Mouse (Mus musculus) neural tube, embryonic 12.5 days (tissue): ENCODE measurements around the gene Capn5. TPM values are rescaled to one million over a fixed set of nuclear protein-coding genes. Genes with fewer than 3 reads are reported as not detected.

Source experiments
- ATAC-seq: fragments of 200-750 bp; cut with Nextera tagmentation; 2 replicates; pipeline ENCODE4 v1.8.0; 2017; ENCODE audit warnings: low read depth, mild to moderate bottlenecking, moderate TSS enrichment, moderate library complexity; ENCODE audit not compliant: low FRiP score
- H3K27ac ChIP-seq: fragments of 300-500 bp; sonication (generic); 2 replicates; pipeline ENCODE4 v1.5.1; 2016
- H3K27me3 ChIP-seq: fragments of 300-500 bp; sonication (generic); replicated peaks from 2 replicates; pipeline ENCODE4 v1.6.1; 2016; ENCODE audit warnings: mild to moderate bottlenecking
- H3K36me3 ChIP-seq: fragments of 300-500 bp; sonication (generic); 2 replicates; pipeline ENCODE4 v1.6.1; 2016; ENCODE audit warnings: mild to moderate bottlenecking
- H3K4me1 ChIP-seq: fragments of 300-500 bp; sonication (generic); 2 replicates; pipeline ENCODE4 v1.6.1; 2016
- H3K4me2 ChIP-seq: fragments of 300-500 bp; sonication (generic); replicated peaks from 2 replicates; pipeline ENCODE4 v1.6.1; 2016; ENCODE audit warnings: mild to moderate bottlenecking
- H3K4me3 ChIP-seq: fragments of 300-500 bp; sonication (generic); 2 replicates; pipeline ENCODE4 v1.5.1; 2016
- H3K9ac ChIP-seq: fragments of 300-500 bp; sonication (generic); 2 replicates; pipeline ENCODE4 v1.6.1; 2016; ENCODE audit warnings: mild to moderate bottlenecking
- H3K9me3 ChIP-seq: fragments of 300-500 bp; sonication (generic); 2 replicates; pipeline ENCODE4 v1.6.1; 2016; ENCODE audit warnings: mild to moderate bottlenecking
- WGBS: fragments of 180-500 bp; shearing (Covaris S2); methylation state at CpG from one replicate; pipeline ENCODE4 v1.1.7; 2016; 5-methylcytosine and 5-hydroxymethylcytosine counted together
- polyA plus RNA-seq: library from polyadenylated mRNA; unstranded; fragments of >200 nt; fragmentation: Nextera tagmentation; extraction: Ambion mirVana; gene quantifications from 2 replicates; pipeline ENCODE4 v1.2.1, GENCODE M21; 2016

Capn5 gene
- polyA plus RNA-seq: 13.9 and 16.0 TPM in 2 replicates

GRCm38 (mm10) chr7:98177929-98178559, at the start of gene Capn5:
Gene Capn5 (minus strand): TSS chr7:98178274.
- Histone ChIP-seq H3K4me1 (peaks cover 24% of the 10 kb centered on the region), H3K9ac (peak within 1 kb of the TSS; percentile 57), H3K27ac (no peak within 1 kb of the TSS), H3K27me3 (no peaks in the 10 kb centered on the region), H3K4me3 (peak within 1 kb of the TSS; percentile 63), H3K36me3 (no peaks in the 10 kb centered on the region), H3K4me2 (peak within 1 kb of the TSS; percentile 76), H3K9me3 (no peaks in the 10 kb centered on the region)
- peak; percentile 84 for ATAC-seq
- 2% methylated on average over 44 of the region's 44 CpGs for WGBS

GRCm38 (mm10) chr7:98223796-98224195, 45.7 kb upstream of the Capn5 start:
- no peaks in the 10 kb centered on the region for H3K36me3 ChIP-seq
- no peaks in the 10 kb centered on the region for H3K9me3 ChIP-seq
- no peaks in the 10 kb centered on the region for H3K4me1 ChIP-seq
- no peaks in the 10 kb centered on the region for H3K27me3 ChIP-seq
- H3K4me2 ChIP-seq: no peak overlapping the region
- no peak overlapping the region for H3K4me3 ChIP-seq
- no peak for ATAC-seq
- H3K27ac ChIP-seq: no peak overlapping the region
- no peak overlapping the region for H3K9ac ChIP-seq
- 95% methylated on average over 4 of the region's 4 CpGs for WGBS

GRCm38 (mm10) chr7:98216713-98217112, 38.6 kb upstream of the Capn5 start:
- Histone ChIP-seq H3K4me1 (no peaks in the 10 kb centered on the region), H3K27ac (no peak overlapping the region), H3K4me2 (no peak overlapping the region), H3K27me3 (no peaks in the 10 kb centered on the region), H3K4me3 (no peak overlapping the region), H3K9ac (no peak overlapping the region), H3K9me3 (no peaks in the 10 kb centered on the region), H3K36me3 (no peaks in the 10 kb centered on the region)
- ATAC-seq: no peak

- Histone ChIP-seq H3K36me3 (no peaks in the 10 kb centered on the region), H3K9ac (no peak overlapping the region), H3K9me3 (no peaks in the 10 kb centered on the region), H3K27ac (no peak overlapping the region), H3K27me3 (0 out of 2 replicates have a peak, but pooled peaks cover 5% of the 10 kb centered on the region), H3K4me2 (no peak overlapping the region), H3K4me3 (no peak overlapping the region), H3K4me1 (no peaks in the 10 kb centered on the region)
- no peak for ATAC-seq
- WGBS: 78% methylated on average over 4 of the region's 4 CpGs
These were observed 24.9 kb upstream of the Capn5 start for GRCm38 (mm10) chr7:98202946-98203345.

GRCm38 (mm10) chr7:98201493-98202028, 23.5 kb upstream of the Capn5 start:
- Histone ChIP-seq H3K4me2 (no peak overlapping the region), H3K27me3 (peaks cover 10% of the 10 kb centered on the region), H3K9me3 (no peaks in the 10 kb centered on the region), H3K4me3 (no peak overlapping the region), H3K9ac (no peak overlapping the region), H3K4me1 (no peaks in the 10 kb centered on the region), H3K36me3 (no peaks in the 10 kb centered on the region), H3K27ac (no peak overlapping the region)
- 71% methylated on average over 5 of the region's 5 CpGs for WGBS
- ATAC-seq: no peak

GRCm38 (mm10) chr7:98200396-98200795, 22.3 kb upstream of the Capn5 start:
- peaks cover 21% of the 10 kb centered on the region for H3K27me3 ChIP-seq
- H3K4me3 ChIP-seq: no peak overlapping the region
- H3K9me3 ChIP-seq: no peaks in the 10 kb centered on the region
- no peaks in the 10 kb centered on the region for H3K4me1 ChIP-seq
- 89% methylated on average over 3 of the region's 3 CpGs for WGBS
- H3K4me2 ChIP-seq: no peak overlapping the region
- ATAC-seq: no peak
- H3K9ac ChIP-seq: no peak overlapping the region
- H3K27ac ChIP-seq: no peak overlapping the region
- no peaks in the 10 kb centered on the region for H3K36me3 ChIP-seq

- no peak within 1 kb of the TSS for H3K4me2 ChIP-seq
- H3K9me3 ChIP-seq: no peaks in the 10 kb centered on the region
- H3K27me3 ChIP-seq: peaks cover 32% of the 10 kb centered on the region
- H3K4me3 ChIP-seq: no peak within 1 kb of the TSS
- 86% methylated on average over 4 of the region's 4 CpGs for WGBS
- H3K36me3 ChIP-seq: no peaks in the 10 kb centered on the region
- H3K4me1 ChIP-seq: peaks cover 2% of the 10 kb centered on the region
- no peak within 1 kb of the TSS for H3K27ac ChIP-seq
- no peak within 1 kb of the TSS for H3K9ac ChIP-seq
- no peak for ATAC-seq
These were observed 21.3 kb upstream of the Capn5 start, which contains the start of gene B3gnt6 for GRCm38 (mm10) chr7:98199381-98199780. Gene B3gnt6 (minus strand): TSS chr7:98199481.

- Histone ChIP-seq H3K4me1 (peaks cover 15% of the 10 kb centered on the region), H3K9ac (no peak overlapping the region), H3K27me3 (peaks cover 59% of the 10 kb centered on the region), H3K4me2 (no peak overlapping the region), H3K9me3 (no peaks in the 10 kb centered on the region), H3K36me3 (no peaks in the 10 kb centered on the region), H3K27ac (no peak overlapping the region), H3K4me3 (no peak overlapping the region)
- 45% methylated on average over 10 of the region's 10 CpGs for WGBS
- ATAC-seq: no peak
These were observed 17.2 kb upstream of the Capn5 start for GRCm38 (mm10) chr7:98195151-98195801.

GRCm38 (mm10) chr7:98194026-98194792, 16.1 kb upstream of the Capn5 start:
- peak overlapping the region; percentile 52 for H3K9ac ChIP-seq
- peaks cover 20% of the 10 kb centered on the region for H3K4me1 ChIP-seq
- 2% methylated on average over 61 of the region's 61 CpGs for WGBS
- H3K27ac ChIP-seq: no peak overlapping the region
- H3K4me2 ChIP-seq: peak overlapping the region; percentile 91
- no peaks in the 10 kb centered on the region for H3K36me3 ChIP-seq
- peaks cover 59% of the 10 kb centered on the region for H3K27me3 ChIP-seq
- no peaks in the 10 kb centered on the region for H3K9me3 ChIP-seq
- ATAC-seq: peak; percentile 53
- peak overlapping the region; percentile 41 for H3K4me3 ChIP-seq

- Histone ChIP-seq H3K9ac (peak overlapping the region; percentile 30; the same call in 1 of the 2 replicates), H3K4me3 (peak overlapping the region; percentile 41), H3K27me3 (peaks cover 59% of the 10 kb centered on the region), H3K4me2 (peak overlapping the region; percentile 91), H3K27ac (no peak overlapping the region), H3K4me1 (peaks cover 20% of the 10 kb centered on the region), H3K36me3 (no peaks in the 10 kb centered on the region), H3K9me3 (no peaks in the 10 kb centered on the region)
- ATAC-seq: peak; percentile 75
- 4% methylated on average over 36 of the region's 36 CpGs for WGBS
These were observed 15.5 kb upstream of the Capn5 start for GRCm38 (mm10) chr7:98193515-98194025.

- ATAC-seq: no peak
- peaks cover 27% of the 10 kb centered on the region for H3K4me1 ChIP-seq
- H3K27ac ChIP-seq: no peak overlapping the region
- no peak overlapping the region for H3K4me3 ChIP-seq
- 68% methylated on average over 17 of the region's 17 CpGs for WGBS
- H3K9ac ChIP-seq: no peak overlapping the region
- no peaks in the 10 kb centered on the region for H3K9me3 ChIP-seq
- H3K27me3 ChIP-seq: peaks cover 51% of the 10 kb centered on the region
- H3K4me2 ChIP-seq: no peak overlapping the region
- no peaks in the 10 kb centered on the region for H3K36me3 ChIP-seq
These were observed 13.6 kb upstream of the Capn5 start for GRCm38 (mm10) chr7:98191571-98192250.
